8 mouse cellular contexts compared by ENCODE assay signal in the genomic region with DNA sequence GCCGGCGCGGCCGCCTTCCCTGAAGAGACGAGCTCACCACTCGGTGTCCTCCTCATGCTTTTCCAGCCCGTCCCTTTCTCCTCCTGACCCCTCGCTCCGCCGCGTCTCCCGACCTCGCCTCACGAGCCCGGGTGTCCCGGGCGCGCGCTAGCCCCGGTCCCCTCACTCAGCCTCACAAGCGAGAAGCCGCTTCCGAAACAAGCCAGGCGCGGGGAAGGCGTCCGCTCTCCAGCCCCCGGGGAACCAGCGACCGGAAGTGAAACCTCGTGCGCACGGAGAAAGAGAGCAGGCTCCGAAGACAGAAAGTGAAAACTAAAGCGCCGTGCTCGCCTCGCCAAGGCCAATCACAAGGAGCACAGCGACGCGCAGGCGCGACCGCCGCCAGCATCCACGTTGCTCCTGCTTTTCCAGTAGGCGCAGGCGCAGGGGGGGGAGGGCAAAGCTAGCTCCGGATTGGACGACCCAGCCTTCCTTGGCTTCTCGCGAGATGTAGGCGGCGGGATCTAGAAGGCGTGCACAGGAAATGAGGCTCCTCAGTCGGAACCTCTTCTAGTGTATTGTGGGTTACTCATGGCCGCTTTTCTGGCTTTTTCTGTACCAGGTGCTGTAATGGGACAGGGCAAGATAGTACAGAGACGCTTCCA. TPM values are rescaled to one million over a fixed set of nuclear protein-coding genes. Genes with fewer than 3 reads are reported as not detected.
A peak's percentile ranks its signal among the peaks of the same experiment; 100 is the strongest.
DNase-seq lines count a peak whose midpoint lies in the region; ATAC-seq and TF ChIP-seq lines count a peak whose summit lies in the region.

A gene (minus strand): TSS at position 314 of the 644 bp plus-strand sequence.

- peaks cover 3% of the 10 kb centered on the region; the same call in 1 of the 2 replicates for H3K4me1 ChIP-seq in hindbrain, embryonic 13.5 days (replicated peaks)

- peak within 1 kb of the TSS; percentile 86 for H3K9ac ChIP-seq in hindbrain, embryonic 13.5 days

- peak within 1 kb of the TSS; percentile 90 for H3K4me2 ChIP-seq in hindbrain, embryonic 13.5 days

- CTCF ChIA-PET in Patski (lab: Charles Lee) = interaction anchor here (0.9 to 2.1 kb wide), 2 partner anchors 12 to 20 kb away, joined by 3 to 7 read pairs; no protein-coding TSS in a partner anchor

- no peaks in the 10 kb centered on the region for H3K9me3 ChIP-seq in hindbrain, embryonic 13.5 days

- H3K27me3 ChIP-seq in Patski = no peaks in the 10 kb centered on the region
- peaks cover 16% of the 10 kb centered on the region; the same call in 1 of the 2 replicates for H3K27me3 ChIP-seq in hindbrain, embryonic 13.5 days

- peak; percentile 84 for DNase-seq in Patski (ENCODE audit: low read depth, low spot score)
- DNase-seq in cerebellum, postnatal 14 days = peak; percentile 99
- DNase-seq in frontal cortex, postnatal 14 days (ENCODE audit: low spot score in 2 of 2) = peak; percentile 98 to 99
- DNase-seq in layer of hippocampus, postnatal 25 days (ENCODE audit: extremely low spot score in 1 of 2, low spot score in 1 of 2) = peak; percentile 91 to 92
- DNase-seq in lung, postnatal 25 days (ENCODE audit: low spot score) = peak; percentile 99
- DNase-seq in retina, embryonic 14.5 days (ENCODE audit: low spot score) = peak; percentile 96
- DNase-seq in thymus, postnatal 4 days = peak; percentile 97

- in situ Hi-C loops in Patski (cut with MboI; ENCODE audit: low pct_unique_long_range_greater_than_20kb) = no loop called here

- POLR2A ChIA-PET in Patski (lab: Charles Lee) = interaction anchor here (0.9 to 1.2 kb wide), 2 partner anchors 9 to 17 kb away, joined by 3 read pairs; no protein-coding TSS in a partner anchor

- peak within 1 kb of the TSS; percentile 92 for H3K27ac ChIP-seq in hindbrain, embryonic 13.5 days

- ATAC-seq in Patski = peak; percentile 95
- peak; percentile 99 for ATAC-seq in hindbrain, embryonic 13.5 days (ENCODE audit: low FRiP score)

- no peaks in the 10 kb centered on the region for H3K36me3 ChIP-seq in hindbrain, embryonic 13.5 days

- no peak for TF ChIP-seq CTCF in Patski (IDR thresholded peaks at IDR 0.05)

- H3K4me3 ChIP-seq in hindbrain, embryonic 13.5 days = peak within 1 kb of the TSS; percentile 82

- 1% methylated on average over 58 of the region's 58 CpGs for whole genome bisulfite sequencing in hindbrain, embryonic 13.5 days

RNA-seq across cellular contexts. Expression of the gene that starts here (rescaled TPM):
- polyA plus RNA-seq in Patski (2021) = 26.3 TPM
- 19.3 and 20.2 TPM in 2 replicates for polyA plus RNA-seq in hindbrain, embryonic 13.5 days (2015; fragmentation: Nextera tagmentation; extraction: Ambion mirVana)
- total RNA-seq in layer of hippocampus, postnatal 25 days (2021) = 10 to 100 TPM; 22.3 to 29.4 TPM

Comparison
In these comparisons a context has a peak if more than half of its experiments do, and no peak if none do; other contexts are left out.
1. Peak in every context shown above with its lines: DNase-seq, ATAC-seq, H3K4me3 ChIP-seq and H3K27ac ChIP-seq.